Mouse (Mus musculus) hindbrain, embryonic 11.5 days (tissue): Measurements from ENCODE around the gene Akr1cl. TPM values are rescaled to one million over a fixed set of nuclear protein-coding genes. Genes with fewer than 3 reads are reported as not detected.

Source experiments
- ATAC-seq: fragments of 200-750 bp; cut with Nextera tagmentation; 2 replicates; pipeline ENCODE4 v1.8.0; 2017; ENCODE audit warnings: mild to moderate bottlenecking, moderate TSS enrichment, moderate library complexity; ENCODE audit not compliant: low FRiP score
- DNase-seq: peaks from one replicate; pipeline ENCODE4 v3.0.0-alpha.2; 2015; ENCODE audit warnings: low spot score
- H3K27ac ChIP-seq: fragments of 300-500 bp; sonication (generic); 2 replicates; pipeline ENCODE4 v1.5.1; 2014; ENCODE audit warnings: mild to moderate bottlenecking, low read depth, low read length
- H3K27me3 ChIP-seq: fragments of 300-500 bp; sonication (generic); 2 replicates; pipeline ENCODE4 v1.6.1; 2014; ENCODE audit warnings: mild to moderate bottlenecking, low read length, moderate library complexity, mixed read lengths; ENCODE audit not compliant: control insufficient read depth, insufficient read depth
- H3K36me3 ChIP-seq: fragments of 300-500 bp; sonication (generic); 2 replicates; pipeline ENCODE4 v1.6.1; 2014; ENCODE audit warnings: mild to moderate bottlenecking, low read length, moderate library complexity, mixed read lengths; ENCODE audit not compliant: control insufficient read depth, insufficient read depth
- H3K4me1 ChIP-seq: fragments of 300-500 bp; sonication (generic); replicated peaks from 2 replicates; pipeline ENCODE4 v1.6.1; 2014; ENCODE audit warnings: low read length, mixed read lengths; ENCODE audit not compliant: control insufficient read depth, insufficient read depth
- H3K4me2 ChIP-seq: fragments of 300-500 bp; sonication (generic); replicated peaks from 2 replicates; pipeline ENCODE4 v1.6.1; 2014; ENCODE audit warnings: mild to moderate bottlenecking, low read depth, low read length
- H3K4me3 ChIP-seq: fragments of 300-500 bp; sonication (generic); 2 replicates; pipeline ENCODE4 v1.5.1; 2014; ENCODE audit warnings: low read depth, low read length
- H3K9ac ChIP-seq: fragments of 300-500 bp; sonication (generic); 2 replicates; pipeline ENCODE4 v1.6.1; 2014; ENCODE audit warnings: low read depth, low read length
- H3K9me3 ChIP-seq: fragments of 300-500 bp; sonication (generic); 2 replicates; pipeline ENCODE4 v1.6.1; 2016; ENCODE audit warnings: low read length; ENCODE audit not compliant: control insufficient read depth
- WGBS: fragments of 180-500 bp; shearing (Covaris S2); extraction: QIAGEN DNeasy Blood & Tissue Kit; methylation state at CpG from one replicate; pipeline ENCODE4 v1.1.7; 2014; 5-methylcytosine and 5-hydroxymethylcytosine counted together
- polyA plus RNA-seq: library from polyadenylated mRNA; unstranded; fragments of >200 nt; fragmentation: Nextera tagmentation; extraction: Ambion mirVana; gene quantifications from 2 replicates; pipeline ENCODE4 v1.2.1, GENCODE M21; 2014

Akr1cl gene
- polyA plus RNA-seq, 1 experiment from 2014 or later, result 0.36 TPM

GRCm38 (mm10) chr1:65028206-65028605, 4.4 kb downstream of the Akr1cl start:
- Histone ChIP-seq H3K9ac (no peak overlapping the region), H3K4me3 (no peak overlapping the region), H3K4me2 (no peak overlapping the region), H3K4me1 (no peaks in the 10 kb centered on the region), H3K9me3 (no peaks in the 10 kb centered on the region), H3K27ac (no peak overlapping the region), H3K27me3 (no peaks in the 10 kb centered on the region), H3K36me3 (no peaks in the 10 kb centered on the region)
- no peak for DNase-seq
- ATAC-seq, result no peak
- WGBS, result 67% methylated on average over 9 of the region's 9 CpGs

- H3K9ac ChIP-seq, result no peak overlapping the region
- no peaks in the 10 kb centered on the region for H3K36me3 ChIP-seq
- no peaks in the 10 kb centered on the region for H3K4me1 ChIP-seq
- no peak overlapping the region for H3K4me2 ChIP-seq
- H3K27ac ChIP-seq, result no peak overlapping the region
- ATAC-seq (no peak), DNase-seq (no peak)
- no peak overlapping the region for H3K4me3 ChIP-seq
- 81% methylated on average over 4 of the region's 4 CpGs for WGBS
- no peaks in the 10 kb centered on the region for H3K27me3 ChIP-seq
- no peaks in the 10 kb centered on the region for H3K9me3 ChIP-seq
Measured at GRCm38 (mm10) chr1:65012726-65013125, 19.8 kb downstream of the Akr1cl start.

GRCm38 (mm10) chr1:65010153-65010552, 22.4 kb downstream of the Akr1cl start:
- Histone ChIP-seq H3K4me1 (no peaks in the 10 kb centered on the region), H3K27ac (no peak overlapping the region), H3K4me3 (no peak overlapping the region), H3K9ac (no peak overlapping the region), H3K4me2 (no peak overlapping the region), H3K9me3 (no peaks in the 10 kb centered on the region), H3K27me3 (no peaks in the 10 kb centered on the region), H3K36me3 (no peaks in the 10 kb centered on the region)
- ATAC-seq (peak; percentile 71; the same call in 1 of the 2 replicates), DNase-seq (peak; percentile 85)
- 15% methylated on average over 9 of the region's 9 CpGs for WGBS

- Histone ChIP-seq H3K4me3 (no peak overlapping the region), H3K4me1 (no peaks in the 10 kb centered on the region), H3K9ac (no peak overlapping the region), H3K9me3 (no peaks in the 10 kb centered on the region), H3K4me2 (no peak overlapping the region), H3K27ac (no peak overlapping the region), H3K27me3 (no peaks in the 10 kb centered on the region), H3K36me3 (no peaks in the 10 kb centered on the region)
- DNase-seq (no peak), ATAC-seq (no peak)
- 82% methylated on average over 6 of the region's 6 CpGs for WGBS
Measured at GRCm38 (mm10) chr1:65005575-65005974, 27.0 kb downstream of the Akr1cl start.

- Histone ChIP-seq H3K27me3 (no peaks in the 10 kb centered on the region), H3K4me1 (no peaks in the 10 kb centered on the region), H3K9me3 (no peaks in the 10 kb centered on the region), H3K4me3 (no peak overlapping the region), H3K36me3 (no peaks in the 10 kb centered on the region), H3K4me2 (no peak overlapping the region), H3K9ac (no peak overlapping the region), H3K27ac (no peak overlapping the region)
- ATAC-seq, result no peak
- 84% methylated on average over 4 of the region's 4 CpGs for WGBS
- no peak for DNase-seq
Measured at GRCm38 (mm10) chr1:65004526-65004925, 28.0 kb downstream of the Akr1cl start.

GRCm38 (mm10) chr1:64993206-64993605, 39.4 kb downstream of the Akr1cl start:
- DNase-seq (no peak), ATAC-seq (no peak)
- Histone ChIP-seq H3K4me1 (no peaks in the 10 kb centered on the region), H3K27ac (no peak overlapping the region), H3K27me3 (no peaks in the 10 kb centered on the region), H3K36me3 (no peaks in the 10 kb centered on the region), H3K4me3 (no peak overlapping the region), H3K9ac (no peak overlapping the region), H3K9me3 (no peaks in the 10 kb centered on the region), H3K4me2 (no peak overlapping the region)
- WGBS, result 82% methylated on average over 4 of the region's 4 CpGs

- H3K27me3 ChIP-seq, result no peaks in the 10 kb centered on the region
- H3K4me1 ChIP-seq, result no peaks in the 10 kb centered on the region
- no peaks in the 10 kb centered on the region for H3K36me3 ChIP-seq
- H3K9me3 ChIP-seq, result no peaks in the 10 kb centered on the region
- no peak overlapping the region for H3K27ac ChIP-seq
- DNase-seq (no peak), ATAC-seq (no peak)
- H3K9ac ChIP-seq, result no peak overlapping the region
- no peak overlapping the region for H3K4me3 ChIP-seq
- no peak overlapping the region for H3K4me2 ChIP-seq
Measured at GRCm38 (mm10) chr1:64988176-64988575, 44.4 kb downstream of the Akr1cl start.

- peak; percentile 75 for DNase-seq
- WGBS, result 45% methylated on average over 7 of the region's 7 CpGs
- no peak overlapping the region for H3K4me3 ChIP-seq
- no peak overlapping the region for H3K4me2 ChIP-seq
- ATAC-seq, result no peak
- H3K27me3 ChIP-seq, result no peaks in the 10 kb centered on the region
- H3K9ac ChIP-seq, result no peak overlapping the region
- no peaks in the 10 kb centered on the region for H3K9me3 ChIP-seq
- H3K27ac ChIP-seq, result no peak overlapping the region
- no peaks in the 10 kb centered on the region for H3K4me1 ChIP-seq
- H3K36me3 ChIP-seq, result no peaks in the 10 kb centered on the region
Measured at GRCm38 (mm10) chr1:64986120-64986519, 46.4 kb downstream of the Akr1cl start.

GRCm38 (mm10) chr1:64983247-64983646, 49.3 kb downstream of the Akr1cl start:
- WGBS, result 85% methylated on average over 3 of the region's 3 CpGs
- Histone ChIP-seq H3K9me3 (no peaks in the 10 kb centered on the region), H3K9ac (no peak overlapping the region), H3K27me3 (no peaks in the 10 kb centered on the region), H3K36me3 (no peaks in the 10 kb centered on the region), H3K4me2 (no peak overlapping the region), H3K4me3 (no peak overlapping the region), H3K4me1 (no peaks in the 10 kb centered on the region), H3K27ac (no peak overlapping the region)
- ATAC-seq (no peak), DNase-seq (no peak)
